Mouse (Mus musculus) hindbrain, embryonic 13.5 days (tissue): ENCODE results near the gene Ankrd6. TPM values are rescaled to one million over a fixed set of nuclear protein-coding genes. Genes with fewer than 3 reads are reported as not detected.

Experiments
- ATAC-seq: fragments of 200-750 bp; cut with Nextera tagmentation; 2 replicates; pipeline ENCODE4 v1.8.0; 2017; ENCODE audit warnings: moderate TSS enrichment; ENCODE audit not compliant: low FRiP score
- H3K27ac ChIP-seq: fragments of 300-500 bp; sonication (generic); 2 replicates; pipeline ENCODE4 v1.5.1; 2015; ENCODE audit warnings: inconsistent platforms, mild to moderate bottlenecking, moderate library complexity
- H3K27me3 ChIP-seq: fragments of 300-500 bp; sonication (generic); 2 replicates; pipeline ENCODE4 v1.6.1; 2015; ENCODE audit warnings: mild to moderate bottlenecking, inconsistent platforms
- H3K36me3 ChIP-seq: fragments of 300-500 bp; sonication (generic); 2 replicates; pipeline ENCODE4 v1.6.1; 2015; ENCODE audit warnings: mild to moderate bottlenecking, inconsistent platforms
- H3K4me1 ChIP-seq: fragments of 300-500 bp; sonication (generic); replicated peaks from 2 replicates; pipeline ENCODE4 v1.6.1; 2015; ENCODE audit warnings: inconsistent platforms
- H3K4me2 ChIP-seq: fragments of 300-500 bp; sonication (generic); 2 replicates; pipeline ENCODE4 v1.6.1; 2015; ENCODE audit warnings: inconsistent platforms, mild to moderate bottlenecking, moderate library complexity
- H3K4me3 ChIP-seq: fragments of 300-500 bp; sonication (generic); 2 replicates; pipeline ENCODE4 v1.5.1; 2015; ENCODE audit warnings: mild to moderate bottlenecking, inconsistent platforms
- H3K9ac ChIP-seq: fragments of 300-500 bp; sonication (generic); 2 replicates; pipeline ENCODE4 v1.6.1; 2015; ENCODE audit warnings: mild to moderate bottlenecking, inconsistent platforms
- H3K9me3 ChIP-seq: fragments of 300-500 bp; sonication (generic); 2 replicates; pipeline ENCODE4 v1.6.1; 2016; ENCODE audit warnings: inconsistent platforms
- WGBS: fragments of 180-500 bp; shearing (Covaris S2); methylation state at CpG from one replicate; pipeline ENCODE4 v1.1.7; 2015; 5-methylcytosine and 5-hydroxymethylcytosine counted together
- polyA plus RNA-seq: library from polyadenylated mRNA; unstranded; fragments of >200 nt; fragmentation: Nextera tagmentation; extraction: Ambion mirVana; gene quantifications from 2 replicates; pipeline ENCODE4 v1.2.1, GENCODE M21; 2015

Gene Ankrd6
- polyA plus RNA-seq, 1 experiment from 2014 or later, result 19.0 TPM

- Histone ChIP-seq H3K4me1 (peaks cover 11% of the 10 kb centered on the region), H3K27ac (no peak overlapping the region), H3K4me3 (no peak overlapping the region), H3K36me3 (no peaks in the 10 kb centered on the region), H3K27me3 (no peaks in the 10 kb centered on the region), H3K9me3 (no peaks in the 10 kb centered on the region), H3K4me2 (no peak overlapping the region), H3K9ac (no peak overlapping the region)
- ATAC-seq, result no peak
- 46% methylated on average over 4 of the region's 4 CpGs for WGBS
These were observed 9.7 kb downstream of the Ankrd6 start for GRCm38 (mm10) chr4:32940984-32941383.

- no peaks in the 10 kb centered on the region for H3K9me3 ChIP-seq
- no peak for ATAC-seq
- no peaks in the 10 kb centered on the region for H3K36me3 ChIP-seq
- no peak overlapping the region for H3K4me3 ChIP-seq
- no peak overlapping the region for H3K27ac ChIP-seq
- no peak overlapping the region for H3K9ac ChIP-seq
- H3K4me1 ChIP-seq, result peaks cover 11% of the 10 kb centered on the region
- H3K4me2 ChIP-seq, result no peak overlapping the region
- WGBS, result 42% methylated on average over 5 of the region's 5 CpGs
- no peaks in the 10 kb centered on the region for H3K27me3 ChIP-seq
These were observed 10.7 kb downstream of the Ankrd6 start for GRCm38 (mm10) chr4:32939964-32940363.

DNA sequence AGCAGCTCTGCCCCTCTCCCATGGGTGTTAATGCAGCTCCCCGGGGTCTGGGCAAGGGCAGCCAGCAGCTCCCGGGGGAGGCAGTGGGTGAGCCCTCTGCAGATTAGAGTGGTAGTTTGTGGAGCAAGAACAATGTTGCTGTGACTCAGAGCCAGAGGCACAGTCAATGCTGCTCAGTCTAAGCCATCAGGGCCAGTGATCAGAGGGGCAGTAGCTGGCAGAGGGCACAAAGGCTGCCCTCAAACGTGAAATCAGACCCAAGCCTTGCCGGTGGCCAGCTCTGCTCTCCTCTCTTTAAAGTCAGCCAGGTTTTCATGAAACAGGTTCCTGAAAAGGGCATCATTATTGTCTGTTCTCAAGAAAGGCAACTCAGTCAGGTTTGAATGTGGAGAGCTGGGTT is 11.1 kb downstream of the Ankrd6 start:
- Histone ChIP-seq H3K9me3 (no peaks in the 10 kb centered on the region), H3K27me3 (no peaks in the 10 kb centered on the region), H3K9ac (no peak overlapping the region), H3K36me3 (no peaks in the 10 kb centered on the region), H3K4me2 (no peak overlapping the region), H3K4me3 (no peak overlapping the region), H3K4me1 (peaks cover 11% of the 10 kb centered on the region), H3K27ac (0 out of 2 replicates have a peak overlapping the region, but pooled peaks have one; percentile 18)
- 38% methylated on average over 4 of the region's 4 CpGs for WGBS
- no peak; the same call in 1 of the 2 replicates for ATAC-seq

GRCm38 (mm10) chr4:32936762-32937341 is 13.8 kb downstream of the Ankrd6 start:
- no peak overlapping the region for H3K27ac ChIP-seq
- 0 out of 2 replicates have a peak overlapping the region, but pooled peaks have one; percentile 20 for H3K9ac ChIP-seq
- H3K27me3 ChIP-seq, result no peaks in the 10 kb centered on the region
- H3K36me3 ChIP-seq, result no peaks in the 10 kb centered on the region
- ATAC-seq, result no peak
- H3K4me2 ChIP-seq, result no peak overlapping the region
- H3K4me1 ChIP-seq, result peaks cover 11% of the 10 kb centered on the region
- H3K9me3 ChIP-seq, result no peaks in the 10 kb centered on the region
- no peak overlapping the region for H3K4me3 ChIP-seq
- WGBS, result 47% methylated on average over 9 of the region's 9 CpGs

DNA sequence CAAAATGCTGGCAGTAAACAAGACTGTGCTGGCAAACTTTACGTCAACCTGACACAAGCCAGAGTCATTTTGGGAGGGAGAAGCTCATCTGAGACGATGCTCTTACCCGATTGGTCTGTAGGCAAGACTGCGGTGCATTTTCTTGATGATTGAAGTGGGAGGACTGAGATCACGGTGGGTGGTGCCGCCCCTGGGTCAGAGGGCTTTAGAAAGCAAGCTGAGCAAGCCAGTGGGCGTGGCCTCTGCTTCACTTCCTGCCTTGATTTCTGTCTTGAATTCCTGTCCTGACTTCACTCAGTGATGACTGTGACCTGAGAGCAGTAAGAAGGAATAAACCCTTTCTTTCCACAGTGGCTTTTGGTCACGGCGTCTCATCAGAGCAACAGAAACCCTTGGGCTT is 18.6 kb downstream of the Ankrd6 start:
- Histone ChIP-seq H3K4me3 (no peak overlapping the region), H3K4me2 (no peak overlapping the region), H3K4me1 (no peaks in the 10 kb centered on the region; the same call in 1 of the 2 replicates), H3K9ac (no peak overlapping the region), H3K36me3 (no peaks in the 10 kb centered on the region), H3K9me3 (no peaks in the 10 kb centered on the region), H3K27me3 (no peaks in the 10 kb centered on the region), H3K27ac (no peak overlapping the region)
- WGBS, result 56% methylated on average over 9 of the region's 9 CpGs
- no peak for ATAC-seq

DNA sequence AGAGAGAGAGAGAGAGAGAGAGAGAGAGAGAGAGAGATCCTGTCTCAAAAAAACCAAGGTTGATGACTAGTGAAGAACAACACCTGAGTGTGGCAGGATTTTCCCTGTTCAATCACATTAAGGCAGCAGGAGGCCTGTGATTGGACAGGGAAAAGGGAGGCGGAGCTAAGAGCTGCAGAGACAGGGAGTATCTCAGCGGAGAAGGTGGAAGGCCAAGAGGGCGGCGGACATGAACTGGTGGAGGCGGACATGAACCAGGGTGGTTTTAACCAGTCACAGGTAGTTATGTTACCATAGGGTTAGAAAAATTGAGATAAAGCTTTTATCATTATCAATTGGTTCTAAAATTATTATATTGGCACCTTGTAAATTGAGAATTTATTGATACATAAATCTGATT is 20.9 kb downstream of the Ankrd6 start:
- WGBS, result 97% methylated on average over 5 of the region's 5 CpGs
- Histone ChIP-seq H3K27me3 (no peaks in the 10 kb centered on the region), H3K4me3 (no peak overlapping the region), H3K4me1 (no peaks in the 10 kb centered on the region; the same call in 1 of the 2 replicates), H3K36me3 (no peaks in the 10 kb centered on the region), H3K9ac (no peak overlapping the region), H3K4me2 (no peak overlapping the region), H3K9me3 (no peaks in the 10 kb centered on the region), H3K27ac (no peak overlapping the region)
- ATAC-seq, result no peak

DNA sequence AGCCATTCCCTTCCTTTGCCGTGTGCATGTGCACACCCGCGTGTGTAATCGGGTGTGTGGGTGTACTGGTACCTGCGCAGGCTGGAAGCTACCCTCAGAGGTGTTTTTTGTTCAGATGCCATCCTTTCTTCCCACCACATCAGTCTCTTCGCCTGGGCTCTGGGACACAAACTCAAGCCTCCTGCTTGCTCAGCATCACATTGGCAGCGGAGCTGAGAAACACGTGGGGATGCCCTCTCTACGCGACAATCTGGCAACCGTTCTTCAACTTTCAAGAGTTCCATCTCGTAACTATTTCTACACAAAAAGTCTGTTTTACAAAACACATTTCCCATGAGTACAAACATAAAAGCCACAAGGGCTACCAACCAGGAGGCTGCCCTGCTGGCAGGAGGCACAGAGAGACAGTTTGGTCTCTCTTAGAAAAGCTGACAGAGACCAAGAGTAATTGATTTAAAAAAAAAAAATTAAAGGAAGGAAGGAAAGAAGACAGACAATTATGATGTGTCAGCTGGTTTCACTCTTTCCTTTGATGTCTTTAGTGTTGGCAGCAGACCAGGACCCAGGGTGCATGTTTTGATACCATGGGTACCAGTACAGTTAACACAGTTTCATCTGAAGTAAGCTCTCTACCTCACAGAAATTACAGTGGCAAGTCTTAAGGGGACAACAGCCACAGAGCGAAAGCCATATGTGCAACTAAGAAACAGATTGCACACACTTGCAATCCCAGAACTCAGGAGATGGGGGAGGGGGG is 21.8 kb downstream of the Ankrd6 start:
- Histone ChIP-seq H3K9ac (no peak overlapping the region), H3K4me1 (peaks cover 2% of the 10 kb centered on the region), H3K4me3 (no peak overlapping the region), H3K36me3 (no peaks in the 10 kb centered on the region), H3K27me3 (no peaks in the 10 kb centered on the region), H3K4me2 (no peak overlapping the region), H3K27ac (no peak overlapping the region), H3K9me3 (no peaks in the 10 kb centered on the region)
- 77% methylated on average over 13 of the region's 13 CpGs for WGBS
- ATAC-seq, result no peak

DNA sequence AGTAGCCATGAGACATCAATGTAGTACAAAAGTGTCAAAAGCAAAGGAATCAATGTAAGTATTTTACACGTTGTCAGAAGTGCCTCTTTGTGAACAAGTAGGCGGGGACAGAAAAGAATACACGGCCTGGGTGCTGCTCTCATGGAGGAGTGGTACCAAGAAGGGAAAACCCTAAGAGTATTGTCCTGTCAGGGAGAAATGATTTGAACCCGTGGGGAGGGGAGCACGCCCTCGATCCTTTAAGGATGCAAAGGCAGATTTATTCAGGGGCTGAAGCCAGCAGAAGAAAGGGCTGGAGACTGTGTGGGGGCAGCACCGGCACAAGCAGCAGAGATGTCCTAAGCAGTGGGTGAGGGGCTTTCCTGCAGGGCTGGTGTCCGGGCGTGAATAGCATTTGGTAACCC is 26.7 kb downstream of the Ankrd6 start:
- H3K9ac ChIP-seq, result no peak overlapping the region
- H3K4me2 ChIP-seq, result peak overlapping the region; percentile 42; the same call in 1 of the 2 replicates
- 7% methylated on average over 9 of the region's 9 CpGs for WGBS
- H3K4me3 ChIP-seq, result peak overlapping the region; percentile 18; the same call in 1 of the 2 replicates
- no peaks in the 10 kb centered on the region for H3K36me3 ChIP-seq
- peaks cover 26% of the 10 kb centered on the region for H3K4me1 ChIP-seq
- no peaks in the 10 kb centered on the region for H3K9me3 ChIP-seq
- H3K27me3 ChIP-seq, result no peaks in the 10 kb centered on the region
- 0 out of 2 replicates have a peak, but pooled peaks have one; percentile 24 for ATAC-seq
- peak overlapping the region; percentile 86 for H3K27ac ChIP-seq

- Histone ChIP-seq H3K27me3 (no peaks in the 10 kb centered on the region), H3K9me3 (no peaks in the 10 kb centered on the region), H3K36me3 (no peaks in the 10 kb centered on the region), H3K4me3 (peak overlapping the region; percentile 18; the same call in 1 of the 2 replicates), H3K9ac (peak overlapping the region; percentile 60), H3K4me2 (peak overlapping the region; percentile 42), H3K4me1 (peaks cover 30% of the 10 kb centered on the region), H3K27ac (peak overlapping the region; percentile 86)
- peak; percentile 88 for ATAC-seq
- under 1% methylated on average over 10 of the region's 10 CpGs for WGBS
These were observed 27.2 kb downstream of the Ankrd6 start for GRCm38 (mm10) chr4:32923436-32923835.

GRCm38 (mm10) chr4:32922871-32923270 is 27.8 kb downstream of the Ankrd6 start:
- Histone ChIP-seq H3K9me3 (no peaks in the 10 kb centered on the region), H3K9ac (peak overlapping the region; percentile 60), H3K27ac (peak overlapping the region; percentile 86), H3K4me2 (peak overlapping the region; percentile 42), H3K27me3 (no peaks in the 10 kb centered on the region), H3K4me1 (peaks cover 36% of the 10 kb centered on the region), H3K4me3 (peak overlapping the region; percentile 18; the same call in 1 of the 2 replicates), H3K36me3 (no peaks in the 10 kb centered on the region)
- ATAC-seq, result peak; percentile 37; the same call in 1 of the 2 replicates
- 55% methylated on average over 1 of the region's 1 CpGs for WGBS

DNA sequence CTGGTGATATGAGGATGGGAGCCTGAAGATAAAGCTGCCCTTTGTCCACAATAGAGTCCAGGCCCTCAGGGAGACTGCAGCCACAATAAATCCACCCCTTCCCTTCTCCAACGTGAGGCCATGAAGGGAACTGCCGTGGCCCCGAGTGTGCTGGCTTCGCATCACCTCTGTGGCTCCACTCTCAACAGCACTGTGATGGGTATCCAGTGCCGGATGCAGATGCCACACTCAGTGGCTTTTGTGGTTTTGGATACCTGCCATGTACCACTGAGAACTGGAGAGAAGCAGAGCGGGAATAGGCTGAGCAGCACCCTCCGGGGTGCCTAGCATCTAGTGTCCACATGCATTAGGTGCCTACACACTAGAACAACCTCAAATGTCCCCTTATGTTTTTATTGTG is 29.8 kb downstream of the Ankrd6 start:
- Histone ChIP-seq H3K27ac (no peak overlapping the region), H3K27me3 (no peaks in the 10 kb centered on the region), H3K9ac (no peak overlapping the region), H3K4me3 (no peak overlapping the region), H3K4me1 (peaks cover 50% of the 10 kb centered on the region), H3K36me3 (no peaks in the 10 kb centered on the region), H3K9me3 (no peaks in the 10 kb centered on the region), H3K4me2 (no peak overlapping the region)
- no peak for ATAC-seq
- WGBS, result 59% methylated on average over 7 of the region's 7 CpGs

DNA sequence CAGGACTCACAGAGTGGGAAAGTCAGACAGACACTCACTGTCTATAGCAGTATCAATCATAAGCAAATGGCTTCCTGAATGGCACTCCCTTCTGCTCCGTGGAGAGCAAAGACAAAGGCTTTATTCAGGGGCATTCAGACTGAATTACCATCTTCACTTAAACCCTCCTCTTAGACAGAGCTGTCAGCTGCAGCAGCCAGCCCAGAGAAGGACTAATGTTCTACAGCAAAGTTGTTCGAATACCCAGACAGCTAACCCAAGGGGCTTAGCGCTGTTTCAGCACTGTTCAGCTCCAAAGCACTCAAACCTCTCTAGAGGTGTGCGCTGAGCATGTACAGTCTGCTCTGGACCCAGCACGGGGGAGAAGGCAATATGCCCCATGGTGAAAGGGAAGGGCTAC is 32.1 kb downstream of the Ankrd6 start:
- H3K27ac ChIP-seq, result peak overlapping the region; percentile 8; the same call in 1 of the 2 replicates
- WGBS, result 43% methylated on average over 5 of the region's 5 CpGs
- H3K9ac ChIP-seq, result no peak overlapping the region
- H3K27me3 ChIP-seq, result no peaks in the 10 kb centered on the region
- H3K4me3 ChIP-seq, result no peak overlapping the region
- H3K4me2 ChIP-seq, result no peak overlapping the region
- no peaks in the 10 kb centered on the region for H3K9me3 ChIP-seq
- peaks cover 54% of the 10 kb centered on the region for H3K4me1 ChIP-seq
- H3K36me3 ChIP-seq, result no peaks in the 10 kb centered on the region
- ATAC-seq, result no peak
